Mouse (Mus musculus) kidney, adult 8-10 months (tissue): ENCODE results near the gene Cetn4.

Source experiments
- DNase-seq, 2 experiments: peaks; one replicate each; pipeline ENCODE4 v3.0.0; 2022

Cetn4 gene

GRCm38 (mm10) chr3:37312370-37312941, at the start of gene Cetn4, which contains the start of gene Bbs12:
Gene Cetn4, minus strand, starts transcription at chr3:37312708.
Gene Bbs12, plus strand, starts transcription at chr3:37312554.
- peak; percentile 93 to 98 for DNase-seq

GRCm38 (mm10) chr3:37360729-37361128, 48.2 kb upstream of the Cetn4 start:
- no peak for DNase-seq

- DNase-seq: no peak
Observed at GRCm38 (mm10) chr3:37354737-37355136, 42.2 kb upstream of the Cetn4 start.

DNA sequence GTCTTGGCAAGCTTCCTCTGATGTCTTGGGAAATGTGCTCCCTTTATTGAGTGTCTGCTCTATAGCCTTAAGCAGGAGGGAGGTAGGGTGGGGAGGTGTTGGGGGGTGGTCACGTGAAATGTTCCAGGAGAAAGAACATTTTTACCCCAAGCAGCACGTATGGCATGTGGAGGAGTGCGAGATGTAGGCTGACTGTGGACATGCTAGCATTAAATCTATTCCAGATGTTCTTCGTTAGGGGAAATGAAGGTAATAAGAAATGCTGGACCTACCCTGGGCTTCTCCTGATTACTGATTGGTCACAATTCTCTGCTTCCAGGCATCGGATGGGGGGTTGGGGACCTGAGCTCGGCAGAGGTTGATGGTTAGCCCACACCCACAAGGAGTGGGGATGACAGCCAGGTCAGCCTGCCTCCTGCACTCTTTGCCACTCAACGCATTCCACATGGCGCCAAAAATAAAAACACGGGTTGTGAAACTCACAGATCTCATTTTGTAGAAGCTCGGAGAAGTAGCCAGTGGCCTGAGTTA, 41.5 kb upstream of the Cetn4 start:
- no peak for DNase-seq

DNA sequence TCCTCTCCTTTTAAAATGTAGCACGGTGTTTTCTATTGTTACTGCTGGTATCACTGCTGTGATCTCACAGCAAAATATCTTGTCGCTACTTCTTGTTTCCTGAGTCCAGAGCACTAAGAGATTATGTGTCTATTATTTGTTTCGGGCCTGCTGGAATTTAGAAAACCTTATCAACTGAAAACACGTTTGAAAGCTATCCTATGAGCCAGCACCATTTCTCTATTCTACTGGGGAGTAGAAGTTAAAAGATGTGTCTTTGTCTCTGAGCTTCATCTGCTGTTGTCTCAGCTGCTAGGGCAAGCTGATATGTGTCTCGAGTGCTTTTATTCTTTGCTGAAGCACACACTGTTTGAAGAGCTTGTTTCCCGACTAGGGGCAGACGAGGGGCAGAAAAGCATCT, 37.9 kb upstream of the Cetn4 start:
- DNase-seq: no peak

GRCm38 (mm10) chr3:37349166-37349548, 36.6 kb upstream of the Cetn4 start:
- DNase-seq: no peak

GRCm38 (mm10) chr3:37348221-37349165, 36.0 kb upstream of the Cetn4 start, which contains the start of gene Fgf2:
Gene Fgf2, plus strand, starts transcription at chr3:37348346.
- no peak for DNase-seq

DNA sequence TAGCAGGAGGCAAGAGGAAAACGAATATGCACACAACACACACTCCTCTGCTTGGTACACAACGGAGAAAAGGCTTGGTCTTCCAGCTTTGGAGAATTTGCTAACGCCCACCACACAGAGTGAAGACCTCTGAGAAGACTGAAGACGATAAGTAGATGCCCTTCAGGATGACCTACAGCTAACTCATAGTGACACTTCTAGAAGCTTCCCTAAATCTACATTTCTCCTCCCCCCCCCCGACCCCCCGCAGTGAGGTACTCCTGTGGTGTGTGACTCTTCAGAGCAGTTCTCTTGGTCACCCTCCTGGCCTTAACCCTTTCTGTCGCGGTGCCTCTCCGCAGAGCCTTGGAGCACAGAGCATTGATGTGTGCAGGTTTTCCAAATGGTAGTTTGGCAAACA, 35.2 kb upstream of the Cetn4 start:
- DNase-seq: no peak

GRCm38 (mm10) chr3:37342811-37343210, 30.3 kb upstream of the Cetn4 start:
- DNase-seq: no peak

DNA sequence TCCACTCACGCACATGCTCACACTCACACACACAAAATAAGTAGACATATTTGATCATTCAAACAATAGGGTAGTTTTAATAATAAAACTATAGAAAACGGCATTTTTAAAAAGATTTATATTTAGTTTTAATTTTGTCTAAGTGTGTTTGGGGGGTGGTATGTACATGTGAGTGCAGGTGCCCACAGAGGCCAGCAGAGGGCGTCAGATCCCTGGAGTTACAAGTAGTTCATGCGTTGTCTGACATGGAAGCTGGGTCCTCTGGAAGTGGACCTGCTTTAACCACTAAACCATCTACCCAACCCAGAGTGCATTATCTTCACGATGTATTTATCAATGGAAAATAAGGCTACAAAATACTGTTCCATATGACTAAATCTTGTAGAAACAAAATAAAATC, 28.6 kb upstream of the Cetn4 start:
- no peak for DNase-seq

GRCm38 (mm10) chr3:37334053-37334452, 21.5 kb upstream of the Cetn4 start:
- no peak for DNase-seq

DNA sequence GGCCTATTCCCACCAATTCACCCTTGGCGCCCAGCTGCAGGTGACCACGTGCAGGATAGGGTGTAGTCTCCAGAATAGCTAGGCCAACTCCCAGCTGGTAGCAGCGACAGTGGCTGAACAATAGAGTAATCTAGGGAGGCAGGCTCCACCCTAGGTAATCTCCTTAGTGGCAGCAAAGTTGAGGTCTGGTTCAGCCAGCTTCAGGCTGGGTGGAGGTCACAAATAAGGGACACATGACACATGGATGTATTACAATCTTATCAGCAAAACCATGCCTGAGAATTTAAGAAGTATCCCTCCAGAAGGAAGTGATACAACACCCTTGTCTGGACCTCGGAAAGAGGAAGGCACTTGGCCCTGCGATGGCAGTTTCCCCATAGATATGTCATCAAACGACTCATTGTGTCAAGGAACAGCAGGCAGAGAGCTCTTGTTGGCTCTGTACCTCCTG, 19.5 kb upstream of the Cetn4 start:
- DNase-seq: no peak

DNA sequence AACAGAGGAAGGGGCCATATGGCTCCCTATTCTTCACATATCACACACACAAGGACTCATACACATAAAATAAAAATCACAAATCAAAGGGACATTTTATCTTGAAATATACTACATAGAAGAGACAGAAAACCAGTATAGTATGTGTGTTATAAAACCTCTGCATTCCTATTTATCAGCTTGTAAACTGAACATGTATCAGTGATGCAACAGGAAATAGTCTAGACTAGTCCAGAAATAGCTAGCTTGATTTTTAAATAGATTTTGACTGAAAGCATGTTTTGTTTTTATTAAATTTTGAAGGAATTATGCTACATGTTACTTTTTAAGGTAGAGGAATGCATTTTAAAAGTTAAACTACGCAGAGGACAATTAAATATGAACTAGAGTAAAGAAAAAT, 17.5 kb upstream of the Cetn4 start:
- DNase-seq: no peak

DNA sequence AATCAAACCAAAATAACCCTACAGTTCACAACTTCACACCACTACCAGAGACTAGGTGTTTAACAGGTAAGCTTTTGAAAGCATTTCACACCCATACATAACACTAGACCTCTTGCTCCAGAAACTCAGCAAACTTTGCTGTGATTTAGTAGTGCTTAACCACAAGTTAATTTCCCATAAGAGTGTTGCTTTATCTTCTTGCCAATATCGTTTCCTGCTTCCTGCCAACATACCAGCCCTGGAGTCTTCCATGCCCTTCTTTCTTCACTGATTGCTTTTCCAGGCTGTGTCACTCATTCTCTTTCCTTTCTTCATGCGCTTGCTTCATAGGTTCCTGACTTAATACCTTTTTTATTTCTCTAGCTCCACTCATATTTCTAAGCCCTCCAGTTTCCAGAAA, 16.0 kb upstream of the Cetn4 start:
- DNase-seq: no peak

GRCm38 (mm10) chr3:37326627-37327026, 14.1 kb upstream of the Cetn4 start:
- no peak for DNase-seq

- DNase-seq: no peak
Observed at GRCm38 (mm10) chr3:37325317-37326112, 13.0 kb upstream of the Cetn4 start.

GRCm38 (mm10) chr3:37324310-37324709, 11.8 kb upstream of the Cetn4 start:
- DNase-seq: no peak

DNA sequence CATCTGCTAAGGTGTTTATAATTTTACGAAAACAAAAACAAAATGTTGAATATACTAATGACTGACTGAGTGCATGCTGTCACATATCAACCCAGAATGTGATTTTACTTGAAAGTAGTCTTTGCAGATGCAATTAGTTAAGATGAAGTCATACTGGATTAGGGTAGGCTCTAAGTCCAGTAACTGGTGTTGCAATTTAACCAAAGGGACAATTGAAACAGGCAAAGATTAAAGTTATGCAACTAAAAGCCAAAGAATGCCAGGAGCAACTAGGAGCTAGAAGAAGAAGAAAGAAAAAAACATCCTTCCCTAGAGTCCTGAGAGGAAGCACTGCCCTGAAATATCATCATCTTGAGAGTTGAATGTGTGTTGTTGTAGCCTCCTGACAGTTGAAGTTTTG, 3.7 kb upstream of the Cetn4 start:
- peak in 1 of 2 experiments; percentile 44 for DNase-seq

DNA sequence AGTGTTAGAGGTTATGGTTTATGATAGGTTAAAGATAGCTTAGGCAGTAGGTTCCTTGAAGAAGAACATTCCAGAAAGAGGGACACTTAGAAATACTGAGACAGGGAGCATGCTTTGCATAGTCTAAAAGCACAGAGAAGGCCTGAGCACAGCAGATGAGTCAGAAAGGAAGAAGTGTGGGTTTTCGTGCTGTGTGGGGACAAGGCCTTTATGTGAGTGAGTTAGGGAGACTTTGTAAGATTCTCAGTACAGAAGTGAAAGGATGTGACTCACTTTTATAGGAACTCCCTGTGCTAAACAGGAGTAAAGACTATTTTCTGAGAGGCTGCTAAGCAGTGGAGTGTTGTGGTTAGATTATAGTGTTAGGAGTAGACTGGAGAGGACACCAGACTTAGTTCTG, 863 bp upstream of the Cetn4 start:
- no peak for DNase-seq

- no peak for DNase-seq
Observed at GRCm38 (mm10) chr3:37311897-37312369, 575 bp downstream of the Cetn4 start.

DNA sequence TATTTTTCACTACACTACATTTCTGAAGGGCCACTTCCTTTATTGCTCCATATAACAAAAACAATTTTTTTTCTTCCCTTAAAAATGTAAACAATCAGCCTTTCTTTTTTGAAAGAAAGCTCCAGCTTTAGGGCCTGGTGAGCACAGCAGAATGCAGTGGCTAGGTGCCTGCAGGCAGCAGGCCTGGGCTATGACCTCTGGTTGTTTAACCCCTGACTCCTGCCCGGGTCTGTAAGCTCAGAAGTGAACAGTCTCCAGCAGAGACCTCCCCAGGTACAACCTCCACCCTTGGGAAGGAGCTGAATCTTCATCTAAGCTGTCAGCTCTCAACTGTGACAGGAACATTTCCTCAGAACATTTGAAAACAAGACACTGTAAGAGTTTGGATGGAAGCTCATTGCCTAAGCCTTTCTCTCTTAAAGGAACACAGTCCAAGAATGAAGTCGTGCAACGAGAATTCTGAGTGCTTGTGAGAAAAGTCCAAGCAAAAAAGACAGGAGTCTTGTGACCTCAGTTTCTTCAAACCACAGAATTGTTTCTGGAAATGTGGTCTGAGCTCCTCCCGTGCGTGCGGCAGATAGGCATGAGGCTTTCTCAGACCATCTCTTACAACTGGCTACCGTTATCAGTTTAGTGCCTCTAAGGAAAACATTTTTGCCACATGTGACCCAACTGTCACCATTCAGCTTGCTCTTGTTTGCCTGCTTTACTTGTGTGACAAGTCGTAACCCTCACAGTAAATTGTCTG, 8.9 kb downstream of the Cetn4 start:
- no peak for DNase-seq

- peak in 1 of 2 experiments; percentile 41 for DNase-seq
Observed at GRCm38 (mm10) chr3:37302685-37303084, 9.8 kb downstream of the Cetn4 start.
